Mouse (Mus musculus) neural tube, embryonic 14.5 days (tissue): ENCODE data around the gene Psme4. TPM values are rescaled to one million over a fixed set of nuclear protein-coding genes. Genes with fewer than 3 reads are reported as not detected.

Source experiments
- ATAC-seq: fragments of 200-750 bp; cut with Nextera tagmentation; 2 replicates; pipeline ENCODE4 v1.8.0; 2017; ENCODE audit warnings: low read depth, mild to moderate bottlenecking, moderate TSS enrichment, moderate library complexity
- H3K27ac ChIP-seq: fragments of 300-500 bp; sonication (generic); 2 replicates; pipeline ENCODE4 v1.5.1; 2014; ENCODE audit warnings: low read depth, mild to moderate bottlenecking, control low read depth, low read length, moderate library complexity, mixed read lengths
- H3K27me3 ChIP-seq: fragments of 300-500 bp; sonication (generic); 2 replicates; pipeline ENCODE4 v1.6.1; 2014; ENCODE audit warnings: low read length; ENCODE audit not compliant: control insufficient read depth, insufficient read depth
- H3K36me3 ChIP-seq: fragments of 300-500 bp; sonication (generic); 2 replicates; pipeline ENCODE4 v1.6.1; 2014; ENCODE audit warnings: low read length, mixed read lengths; ENCODE audit not compliant: control insufficient read depth, insufficient read depth
- H3K4me1 ChIP-seq: fragments of 300-500 bp; sonication (generic); 2 replicates; pipeline ENCODE4 v1.6.1; 2014; ENCODE audit warnings: low read length; ENCODE audit not compliant: control insufficient read depth, insufficient read depth
- H3K4me2 ChIP-seq: fragments of 300-500 bp; sonication (generic); 2 replicates; pipeline ENCODE4 v1.6.1; 2014; ENCODE audit warnings: mild to moderate bottlenecking, low read depth, low read length, control low read depth
- H3K4me3 ChIP-seq: fragments of 300-500 bp; sonication (generic); 2 replicates; pipeline ENCODE4 v1.5.1; 2014; ENCODE audit warnings: low read depth, low read length, control low read depth, mixed read lengths
- H3K9ac ChIP-seq: fragments of 300-500 bp; sonication (generic); replicated peaks from 2 replicates; pipeline ENCODE4 v1.6.1; 2014; ENCODE audit warnings: low read depth, mild to moderate bottlenecking, control low read depth, low read length, mixed read lengths
- H3K9me3 ChIP-seq: fragments of 300-500 bp; sonication (generic); 2 replicates; pipeline ENCODE4 v1.6.1; 2016; ENCODE audit warnings: low read length; ENCODE audit not compliant: control insufficient read depth
- WGBS: fragments of 180-500 bp; shearing (Covaris S2); extraction: QIAGEN DNeasy Blood & Tissue Kit; methylation state at CpG from one replicate; pipeline ENCODE4 v1.1.7; 2014; 5-methylcytosine and 5-hydroxymethylcytosine counted together
- polyA plus RNA-seq: library from polyadenylated mRNA; unstranded; fragments of >200 nt; fragmentation: Nextera tagmentation; extraction: Ambion mirVana; gene quantifications from 2 replicates; pipeline ENCODE4 v1.2.1, GENCODE M21; 2014

Gene Psme4
- polyA plus RNA-seq, 1 experiment from 2014 or later = 28.1 TPM

- Histone ChIP-seq H3K27me3 (no peaks in the 10 kb centered on the region), H3K36me3 (no peaks in the 10 kb centered on the region), H3K9ac (no peak overlapping the region), H3K9me3 (no peaks in the 10 kb centered on the region), H3K4me2 (no peak overlapping the region), H3K4me1 (peaks cover 23% of the 10 kb centered on the region), H3K4me3 (no peak overlapping the region), H3K27ac (no peak overlapping the region)
- WGBS = 80% methylated on average over 4 of the region's 4 CpGs
- no peak for ATAC-seq
Observed at GRCm38 (mm10) chr11:30777498-30777897, 6.0 kb downstream of the Psme4 start.

GRCm38 (mm10) chr11:30780893-30781292 is 9.4 kb downstream of the Psme4 start:
- no peaks in the 10 kb centered on the region for H3K36me3 ChIP-seq
- no peak for ATAC-seq
- H3K9me3 ChIP-seq = no peaks in the 10 kb centered on the region
- H3K4me2 ChIP-seq = no peak overlapping the region
- no peak overlapping the region for H3K4me3 ChIP-seq
- no peaks in the 10 kb centered on the region for H3K4me1 ChIP-seq
- no peak overlapping the region for H3K9ac ChIP-seq
- H3K27ac ChIP-seq = no peak overlapping the region
- WGBS = 85% methylated on average over 2 of the region's 2 CpGs
- no peaks in the 10 kb centered on the region for H3K27me3 ChIP-seq

- Histone ChIP-seq H3K27me3 (no peaks in the 10 kb centered on the region), H3K4me3 (no peak overlapping the region), H3K36me3 (no peaks in the 10 kb centered on the region), H3K4me2 (no peak overlapping the region), H3K27ac (no peak overlapping the region), H3K9ac (no peak overlapping the region), H3K4me1 (no peaks in the 10 kb centered on the region), H3K9me3 (no peaks in the 10 kb centered on the region)
- WGBS = 35% methylated on average over 1 of the region's 1 CpGs
- no peak for ATAC-seq
Observed at GRCm38 (mm10) chr11:30781612-30782011, 10.1 kb downstream of the Psme4 start.

- Histone ChIP-seq H3K4me3 (no peak overlapping the region), H3K27me3 (no peaks in the 10 kb centered on the region), H3K36me3 (no peaks in the 10 kb centered on the region), H3K9me3 (no peaks in the 10 kb centered on the region), H3K9ac (no peak overlapping the region), H3K4me2 (no peak overlapping the region), H3K4me1 (no peaks in the 10 kb centered on the region), H3K27ac (no peak overlapping the region)
- ATAC-seq = no peak
- 52% methylated on average over 3 of the region's 3 CpGs for WGBS
Observed at GRCm38 (mm10) chr11:30785497-30785896, 14.0 kb downstream of the Psme4 start.

GRCm38 (mm10) chr11:30786230-30786983 is 14.9 kb downstream of the Psme4 start:
- H3K4me2 ChIP-seq = no peak overlapping the region
- H3K4me3 ChIP-seq = no peak overlapping the region
- H3K27ac ChIP-seq = no peak overlapping the region
- no peaks in the 10 kb centered on the region for H3K9me3 ChIP-seq
- H3K4me1 ChIP-seq = no peaks in the 10 kb centered on the region
- H3K36me3 ChIP-seq = no peaks in the 10 kb centered on the region
- no peaks in the 10 kb centered on the region for H3K27me3 ChIP-seq
- WGBS = 96% methylated on average over 7 of the region's 7 CpGs
- H3K9ac ChIP-seq = no peak overlapping the region
- ATAC-seq = no peak

- no peak overlapping the region for H3K4me3 ChIP-seq
- no peak overlapping the region for H3K4me2 ChIP-seq
- H3K9me3 ChIP-seq = no peaks in the 10 kb centered on the region
- 91% methylated on average over 7 of the region's 7 CpGs for WGBS
- H3K27ac ChIP-seq = no peak overlapping the region
- H3K27me3 ChIP-seq = no peaks in the 10 kb centered on the region
- H3K9ac ChIP-seq = no peak overlapping the region
- no peak for ATAC-seq
- 0 out of 2 replicates have a peak, but pooled peaks cover 7% of the 10 kb centered on the region for H3K36me3 ChIP-seq
- no peaks in the 10 kb centered on the region for H3K4me1 ChIP-seq
Observed at GRCm38 (mm10) chr11:30792680-30793079, 21.2 kb downstream of the Psme4 start.

- WGBS = 100% methylated on average over 1 of the region's 1 CpGs
- Histone ChIP-seq H3K9ac (no peak overlapping the region), H3K4me3 (no peak overlapping the region), H3K9me3 (no peaks in the 10 kb centered on the region), H3K27ac (no peak overlapping the region), H3K36me3 (0 out of 2 replicates have a peak, but pooled peaks cover 7% of the 10 kb centered on the region), H3K4me2 (no peak overlapping the region), H3K27me3 (no peaks in the 10 kb centered on the region), H3K4me1 (no peaks in the 10 kb centered on the region)
- no peak for ATAC-seq
Observed at GRCm38 (mm10) chr11:30793753-30794152, 22.2 kb downstream of the Psme4 start.

- no peak overlapping the region for H3K27ac ChIP-seq
- no peak overlapping the region for H3K4me3 ChIP-seq
- no peak for ATAC-seq
- H3K4me2 ChIP-seq = no peak overlapping the region
- no peaks in the 10 kb centered on the region for H3K4me1 ChIP-seq
- 93% methylated on average over 2 of the region's 2 CpGs for WGBS
- no peak overlapping the region for H3K9ac ChIP-seq
- 0 out of 2 replicates have a peak, but pooled peaks cover 6% of the 10 kb centered on the region for H3K36me3 ChIP-seq
- no peaks in the 10 kb centered on the region for H3K9me3 ChIP-seq
- H3K27me3 ChIP-seq = no peaks in the 10 kb centered on the region
Observed at GRCm38 (mm10) chr11:30797236-30797635, 25.7 kb downstream of the Psme4 start.

- no peaks in the 10 kb centered on the region for H3K27me3 ChIP-seq
- H3K9ac ChIP-seq = no peak overlapping the region
- H3K36me3 ChIP-seq = no peaks in the 10 kb centered on the region
- WGBS = 68% methylated on average over 1 of the region's 1 CpGs
- H3K4me3 ChIP-seq = no peak overlapping the region
- H3K4me1 ChIP-seq = no peaks in the 10 kb centered on the region
- H3K9me3 ChIP-seq = no peaks in the 10 kb centered on the region
- no peak overlapping the region for H3K27ac ChIP-seq
- ATAC-seq = no peak
- no peak overlapping the region for H3K4me2 ChIP-seq
Observed at GRCm38 (mm10) chr11:30799496-30799895, 28.0 kb downstream of the Psme4 start.
